Mouse (Mus musculus): ENCODE measurements around the gene Slc12a1. TPM values are rescaled to one million over a fixed set of nuclear protein-coding genes. Genes with fewer than 3 reads are reported as not detected.

Slc12a1 gene
- total and polyA plus RNA-seq, 3 experiments, result 0.04 to 0.05 TPM; not detected in 1

DNA sequence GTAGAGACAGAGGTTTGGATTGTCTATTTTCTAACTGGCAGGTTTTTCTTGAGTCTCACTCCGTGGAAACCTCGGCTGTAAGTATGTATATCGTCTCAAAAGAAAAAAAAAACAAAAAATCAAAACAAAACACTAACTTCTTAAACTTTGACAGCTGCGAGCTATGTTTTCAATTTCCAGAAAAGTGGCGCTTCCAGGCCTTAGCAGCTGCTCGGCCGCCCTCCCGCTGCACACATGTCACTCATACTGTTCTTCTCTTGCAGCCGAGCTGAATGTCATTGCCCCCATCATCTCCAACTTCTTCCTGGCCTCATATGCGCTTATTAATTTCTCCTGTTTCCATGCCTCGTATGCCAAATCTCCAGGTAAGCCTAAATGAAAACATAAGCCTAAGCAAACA lies 35.6 kb downstream of the Slc12a1 start:
- in situ Hi-C loops (cut with MboI; ENCODE audit: low pct_ligation_motif_present, low pct_unique_long_range_greater_than_20kb, low sequenced_read_pairs), result no loop called here
- peaks cover 0 to 3% of the 10 kb centered on the region in 2 experiments; a peak in 2 of 4 replicates for H3K4me1 ChIP-seq (ENCODE audit: control insufficient read depth in 1 of 2, insufficient read depth in 2 of 2)
- dilution Hi-C loops (cut with MboI; ENCODE audit: extremely low pct_ligation_motif_present, extremely low pct_unique_long_range_greater_than_20kb, low sequenced_read_pairs), result no loop called here
- no peak overlapping the region for H3K4me2 ChIP-seq (ENCODE audit: insufficient read depth, low read depth, poor library complexity, severe bottlenecking)
- H3K4me3 ChIP-seq (replicated peaks in 1 of 3; ENCODE audit: low read depth in 2 of 3, low read length in 2 of 3, poor library complexity in 1 of 3), result no peak overlapping the region
- H3K9me3 ChIP-seq (replicated peaks; ENCODE audit: low read length), result no peaks in the 10 kb centered on the region
- no peak overlapping the region for H3K27ac ChIP-seq (ENCODE audit: insufficient read depth, low read depth)
- no peaks in the 10 kb centered on the region for H3K27me3 ChIP-seq (replicated peaks)
- no peak overlapping the region for H3K9ac ChIP-seq (ENCODE audit: insufficient read depth, low read depth)
- TF ChIP-seq MEF2A (IDR thresholded peaks at IDR 0.05; ENCODE audit: borderline replicate concordance, low read depth, low read length) (no peak), MXI1 (IDR thresholded peaks at IDR 0.05; ENCODE audit: low read depth, low read length) (no peak), RCOR1 (conservative IDR thresholded peaks at IDR 0.05; ENCODE audit: low read depth, low read length) (no peak), CHD2 (IDR thresholded peaks at IDR 0.05; ENCODE audit: low read length) (no peak), TCF12 (IDR thresholded peaks at IDR 0.05; ENCODE audit: low read depth, low read length) (no peak), POLR2A (IDR thresholded peaks at IDR 0.05; ENCODE audit: low read depth, low read length) (no peak), MYC (IDR thresholded peaks at IDR 0.05; ENCODE audit: low read depth, low read length) (no peak), MAZ (IDR thresholded peaks at IDR 0.05; ENCODE audit: low read depth, low read length) (no peak), TBP (conservative IDR thresholded peaks at IDR 0.05; ENCODE audit: low read depth, low read length) (no peak), BHLHE40 (IDR thresholded peaks at IDR 0.05; ENCODE audit: low read depth, low read length) (no peak), RAD21 (IDR thresholded peaks at IDR 0.05; ENCODE audit: low read depth, low read length) (no peak), PAX5 (IDR thresholded peaks at IDR 0.05; ENCODE audit: low read length) (no peak)
- no peak for DNase-seq (ENCODE audit: extremely low read depth)
- no peaks in the 10 kb centered on the region for H3K79me2 ChIP-seq (replicated peaks; ENCODE audit: control insufficient read depth, extremely low read depth, insufficient read depth, poor library complexity, severe bottlenecking)
- no peaks in the 10 kb centered on the region for H3K36me3 ChIP-seq (replicated peaks in 1 of 2; ENCODE audit: control insufficient read depth in 1 of 2, insufficient read depth in 1 of 2, low read length in 1 of 2)

GRCm38 (mm10) chr2:125189197-125189596 lies 36.9 kb downstream of the Slc12a1 start:
- in situ Hi-C loops (cut with MboI; ENCODE audit: low pct_ligation_motif_present, low pct_unique_long_range_greater_than_20kb, low sequenced_read_pairs), result no loop called here

More at GRCm38 (mm10) chr2:125189197-125189596, 36.9 kb downstream of the Slc12a1 start:
- Histone ChIP-seq H3K79me2 (replicated peaks; ENCODE audit: control insufficient read depth, extremely low read depth, insufficient read depth, poor library complexity, severe bottlenecking) (no peaks in the 10 kb centered on the region), H3K9ac (ENCODE audit: insufficient read depth, low read depth) (no peak overlapping the region), H3K27ac (ENCODE audit: insufficient read depth, low read depth) (no peak overlapping the region), H3K4me2 (ENCODE audit: insufficient read depth, low read depth, poor library complexity, severe bottlenecking) (no peak overlapping the region), H3K27me3 (replicated peaks) (no peaks in the 10 kb centered on the region), H3K4me1 (ENCODE audit: control insufficient read depth in 1 of 2, insufficient read depth in 2 of 2) (peaks cover 0 to 5% of the 10 kb centered on the region in 2 experiments; a peak in 2 of 4 replicates), H3K36me3 (replicated peaks in 1 of 2; ENCODE audit: control insufficient read depth in 1 of 2, insufficient read depth in 1 of 2, low read length in 1 of 2) (no peaks in the 10 kb centered on the region), H3K9me3 (replicated peaks; ENCODE audit: low read length) (no peaks in the 10 kb centered on the region), H3K4me3 (replicated peaks in 1 of 3; ENCODE audit: low read depth in 2 of 3, low read length in 2 of 3, poor library complexity in 1 of 3) (no peak overlapping the region)
- TF ChIP-seq IRF4 (IDR thresholded peaks at IDR 0.05; ENCODE audit: low read depth, low read length) (peak; percentile 37; the same call in 1 of the 2 replicates), ZC3H11A (IDR thresholded peaks at IDR 0.05; ENCODE audit: low read depth, low read length) (peak; percentile 47), SMC3 (IDR thresholded peaks at IDR 0.05; ENCODE audit: low read depth, low read length) (peak; percentile 86), RAD21 (IDR thresholded peaks at IDR 0.05; ENCODE audit: low read depth, low read length) (peak; percentile 97), MAZ (IDR thresholded peaks at IDR 0.05; ENCODE audit: low read depth, low read length) (no peak), TCF12 (IDR thresholded peaks at IDR 0.05; ENCODE audit: low read depth, low read length) (peak; percentile 37; the same call in 1 of the 2 replicates), MEF2A (IDR thresholded peaks at IDR 0.05; ENCODE audit: borderline replicate concordance, low read depth, low read length) (no peak), USF1 (IDR thresholded peaks at IDR 0.05; ENCODE audit: low read depth, low read length) (no peak), CTCF (conservative IDR thresholded peaks at IDR 0.05 in 1 of 2, IDR thresholded peaks at IDR 0.05 in 1 of 2; ENCODE audit: low read depth in 2 of 2, low read length in 2 of 2) (peak; percentile 89 to 90)
- dilution Hi-C loops (cut with MboI; ENCODE audit: extremely low pct_ligation_motif_present, extremely low pct_unique_long_range_greater_than_20kb, low sequenced_read_pairs), result no loop called here
- peak; percentile 77 for DNase-seq (ENCODE audit: extremely low read depth)

Data from CH12.LX (cell line).